Mouse (Mus musculus): ENCODE data around the gene Tnfrsf18.

Tnfrsf18 gene

GRCm38 (mm10) chr4:156026013-156026412, at the start of gene Tnfrsf18:
TSS of gene Tnfrsf18 (plus strand) at chr4:156026164.
- peak; percentile 82 for DNase-seq (ENCODE audit: low read depth, low spot score)

- DNase-seq (ENCODE audit: low read depth, low spot score) = no peak
These were observed 44.4 kb upstream of the Tnfrsf18 start for GRCm38 (mm10) chr4:155981436-155982082.

- no peak for DNase-seq (ENCODE audit: low read depth, low spot score)
These were observed 42.2 kb upstream of the Tnfrsf18 start for GRCm38 (mm10) chr4:155983788-155984187.

- peak; percentile 20 for DNase-seq (ENCODE audit: low read depth, low spot score)
These were observed 34.6 kb upstream of the Tnfrsf18 start for GRCm38 (mm10) chr4:155991211-155991907.

- no peak for DNase-seq (ENCODE audit: low read depth, low spot score)
These were observed 34.1 kb upstream of the Tnfrsf18 start for GRCm38 (mm10) chr4:155991908-155992230.

GRCm38 (mm10) chr4:155992241-155992905, 33.6 kb upstream of the Tnfrsf18 start, which contains the start of the genes B3galt6 and Sdf4:
TSS of gene B3galt6 (minus strand) at chr4:155992649.
TSS of gene Sdf4 (plus strand) at chr4:155992872.
- peak; percentile 95 for DNase-seq (ENCODE audit: low read depth, low spot score)

- peak; percentile 97 for DNase-seq (ENCODE audit: low read depth, low spot score)
These were observed 32.9 kb upstream of the Tnfrsf18 start for GRCm38 (mm10) chr4:155992906-155993547.

- no peak for DNase-seq (ENCODE audit: low read depth, low spot score)
These were observed 32.4 kb upstream of the Tnfrsf18 start for GRCm38 (mm10) chr4:155993606-155994005.

- DNase-seq (ENCODE audit: low read depth, low spot score) = peak; percentile 76
These were observed 21.9 kb upstream of the Tnfrsf18 start for GRCm38 (mm10) chr4:156004109-156004508.

- peak; percentile 66 for DNase-seq (ENCODE audit: low read depth, low spot score)
These were observed 17.6 kb upstream of the Tnfrsf18 start for GRCm38 (mm10) chr4:156008369-156008768.

GRCm38 (mm10) chr4:156013637-156014036, 12.3 kb upstream of the Tnfrsf18 start, which contains the start of gene Tnfrsf4:
TSS of gene Tnfrsf4 (plus strand) at chr4:156013843.
- DNase-seq (ENCODE audit: low read depth, low spot score) = peak; percentile 88

- DNase-seq (ENCODE audit: low read depth, low spot score) = no peak
These were observed 11.5 kb upstream of the Tnfrsf18 start for GRCm38 (mm10) chr4:156014436-156014835.

GRCm38 (mm10) chr4:156019771-156020170, 6.2 kb upstream of the Tnfrsf18 start:
- DNase-seq (ENCODE audit: low read depth, low spot score) = no peak

GRCm38 (mm10) chr4:156021381-156021780, 4.6 kb upstream of the Tnfrsf18 start:
- DNase-seq (ENCODE audit: low read depth, low spot score) = peak; percentile 81

- DNase-seq (ENCODE audit: low read depth, low spot score) = peak; percentile 94
These were observed 4.0 kb upstream of the Tnfrsf18 start for GRCm38 (mm10) chr4:156021942-156022419.

- peak; percentile 59 for DNase-seq (ENCODE audit: low read depth, low spot score)
These were observed 2.4 kb upstream of the Tnfrsf18 start for GRCm38 (mm10) chr4:156023520-156023919.

- no peak for DNase-seq (ENCODE audit: low read depth, low spot score)
These were observed 1.8 kb upstream of the Tnfrsf18 start for GRCm38 (mm10) chr4:156024184-156024583.

- peak; percentile 59 for DNase-seq (ENCODE audit: low read depth, low spot score)
These were observed 2.6 kb downstream of the Tnfrsf18 start for GRCm38 (mm10) chr4:156028580-156028979.

GRCm38 (mm10) chr4:156030651-156031118, 4.7 kb downstream of the Tnfrsf18 start:
- peak; percentile 87 for DNase-seq (ENCODE audit: low read depth, low spot score)

- DNase-seq (ENCODE audit: low read depth, low spot score) = no peak
These were observed 5.3 kb downstream of the Tnfrsf18 start for GRCm38 (mm10) chr4:156031255-156031592.

- DNase-seq (ENCODE audit: low read depth, low spot score) = peak; percentile 78
These were observed 5.8 kb downstream of the Tnfrsf18 start for GRCm38 (mm10) chr4:156031593-156032391.
